Mouse (Mus musculus) hindbrain, embryonic 16.5 days (tissue): ENCODE measurements around the gene Tmem86a. TPM values are rescaled to one million over a fixed set of nuclear protein-coding genes. Genes with fewer than 3 reads are reported as not detected.

ENCODE experiments used
- ATAC-seq: fragments of 200-750 bp; cut with Nextera tagmentation; 2 replicates; pipeline ENCODE4 v1.8.0; 2017; ENCODE audit warnings: moderate TSS enrichment, moderate library complexity
- H3K27ac ChIP-seq: fragments of 300-500 bp; sonication (generic); 2 replicates; pipeline ENCODE4 v1.5.1; 2014; ENCODE audit warnings: low read depth, mild to moderate bottlenecking, control low read depth, low read length, moderate library complexity
- H3K27me3 ChIP-seq: fragments of 300-500 bp; sonication (generic); replicated peaks from 2 replicates; pipeline ENCODE4 v1.6.1; 2014; ENCODE audit warnings: low read length; ENCODE audit not compliant: control insufficient read depth, insufficient read depth
- H3K36me3 ChIP-seq: fragments of 300-500 bp; sonication (generic); 2 replicates; pipeline ENCODE4 v1.6.1; 2014; ENCODE audit warnings: mild to moderate bottlenecking, low read length, moderate library complexity, mixed read lengths; ENCODE audit not compliant: control insufficient read depth, insufficient read depth
- H3K4me1 ChIP-seq: fragments of 300-500 bp; sonication (generic); 2 replicates; pipeline ENCODE4 v1.6.1; 2014; ENCODE audit warnings: low read depth, low read length; ENCODE audit not compliant: control insufficient read depth, insufficient read depth
- H3K4me2 ChIP-seq: fragments of 300-500 bp; sonication (generic); 2 replicates; pipeline ENCODE4 v1.6.1; 2014; ENCODE audit warnings: mild to moderate bottlenecking, low read length, control low read depth, moderate library complexity
- H3K4me3 ChIP-seq: fragments of 300-500 bp; sonication (generic); 2 replicates; pipeline ENCODE4 v1.5.1; 2014; ENCODE audit warnings: mild to moderate bottlenecking, low read length, control low read depth, moderate library complexity
- H3K9ac ChIP-seq: fragments of 300-500 bp; sonication (generic); 2 replicates; pipeline ENCODE4 v1.6.1; 2014; ENCODE audit warnings: low read depth, mild to moderate bottlenecking, control low read depth, low read length, moderate library complexity
- H3K9me3 ChIP-seq: fragments of 300-500 bp; sonication (generic); 2 replicates; pipeline ENCODE4 v1.6.1; 2014; ENCODE audit warnings: mild to moderate bottlenecking, low read length, moderate library complexity; ENCODE audit not compliant: control insufficient read depth
- WGBS: fragments of 180-500 bp; shearing (Covaris S2); extraction: QIAGEN DNeasy Blood & Tissue Kit; methylation state at CpG from one replicate; pipeline ENCODE4 v1.1.7; 2014; 5-methylcytosine and 5-hydroxymethylcytosine counted together
- polyA plus RNA-seq: library from polyadenylated mRNA; unstranded; fragments of >200 nt; fragmentation: Nextera tagmentation; extraction: Ambion mirVana; gene quantifications from 2 replicates; pipeline ENCODE4 v1.2.1, GENCODE M21; 2015

Gene Tmem86a
- polyA plus RNA-seq, 1 experiment from 2014 or later, result 27.3 TPM

GRCm38 (mm10) chr7:47059339-47059738 is 8.9 kb downstream of the Tmem86a start:
- ATAC-seq, result no peak
- no peaks in the 10 kb centered on the region for H3K4me1 ChIP-seq
- H3K27me3 ChIP-seq, result no peaks in the 10 kb centered on the region
- H3K36me3 ChIP-seq, result no peaks in the 10 kb centered on the region
- H3K4me2 ChIP-seq, result no peak overlapping the region
- no peak overlapping the region for H3K4me3 ChIP-seq
- 84% methylated on average over 7 of the region's 7 CpGs for WGBS
- H3K9ac ChIP-seq, result no peak overlapping the region
- no peaks in the 10 kb centered on the region for H3K9me3 ChIP-seq
- H3K27ac ChIP-seq, result no peak overlapping the region

- no peak overlapping the region for H3K4me2 ChIP-seq
- H3K36me3 ChIP-seq, result no peaks in the 10 kb centered on the region
- H3K27me3 ChIP-seq, result no peaks in the 10 kb centered on the region
- no peaks in the 10 kb centered on the region for H3K9me3 ChIP-seq
- 81% methylated on average over 5 of the region's 5 CpGs for WGBS
- no peak overlapping the region for H3K4me3 ChIP-seq
- no peak overlapping the region for H3K9ac ChIP-seq
- no peak overlapping the region for H3K27ac ChIP-seq
- ATAC-seq, result no peak
- no peaks in the 10 kb centered on the region for H3K4me1 ChIP-seq
Observed at GRCm38 (mm10) chr7:47061560-47061959, 11.2 kb downstream of the Tmem86a start.

GRCm38 (mm10) chr7:47066942-47067341 is 16.5 kb downstream of the Tmem86a start:
- no peak for ATAC-seq
- no peaks in the 10 kb centered on the region for H3K36me3 ChIP-seq
- no peak overlapping the region for H3K4me3 ChIP-seq
- no peak overlapping the region for H3K27ac ChIP-seq
- no peak overlapping the region for H3K4me2 ChIP-seq
- 87% methylated on average over 3 of the region's 3 CpGs for WGBS
- H3K4me1 ChIP-seq, result no peaks in the 10 kb centered on the region
- no peaks in the 10 kb centered on the region for H3K9me3 ChIP-seq
- H3K27me3 ChIP-seq, result no peaks in the 10 kb centered on the region
- no peak overlapping the region for H3K9ac ChIP-seq

- 80% methylated on average over 5 of the region's 5 CpGs for WGBS
- no peaks in the 10 kb centered on the region for H3K27me3 ChIP-seq
- H3K4me1 ChIP-seq, result no peaks in the 10 kb centered on the region
- no peak for ATAC-seq
- H3K9ac ChIP-seq, result no peak overlapping the region
- H3K4me3 ChIP-seq, result no peak overlapping the region
- H3K4me2 ChIP-seq, result no peak overlapping the region
- no peak overlapping the region for H3K27ac ChIP-seq
- no peaks in the 10 kb centered on the region for H3K9me3 ChIP-seq
- H3K36me3 ChIP-seq, result no peaks in the 10 kb centered on the region
Observed at GRCm38 (mm10) chr7:47067879-47068278, 17.5 kb downstream of the Tmem86a start.

GRCm38 (mm10) chr7:47072551-47072950 is 22.1 kb downstream of the Tmem86a start:
- Histone ChIP-seq H3K4me3 (no peak overlapping the region), H3K9me3 (no peaks in the 10 kb centered on the region), H3K36me3 (no peaks in the 10 kb centered on the region), H3K4me2 (no peak overlapping the region), H3K4me1 (no peaks in the 10 kb centered on the region), H3K27me3 (no peaks in the 10 kb centered on the region), H3K9ac (no peak overlapping the region), H3K27ac (no peak overlapping the region)
- 68% methylated on average over 5 of the region's 5 CpGs for WGBS
- no peak for ATAC-seq

GRCm38 (mm10) chr7:47073536-47074521 is 23.4 kb downstream of the Tmem86a start:
- no peak overlapping the region for H3K4me2 ChIP-seq
- no peak for ATAC-seq
- WGBS, result 63% methylated on average over 18 of the region's 18 CpGs
- no peak overlapping the region for H3K9ac ChIP-seq
- H3K36me3 ChIP-seq, result no peaks in the 10 kb centered on the region
- no peaks in the 10 kb centered on the region for H3K27me3 ChIP-seq
- H3K9me3 ChIP-seq, result no peaks in the 10 kb centered on the region
- H3K4me3 ChIP-seq, result no peak overlapping the region
- H3K27ac ChIP-seq, result no peak overlapping the region
- H3K4me1 ChIP-seq, result no peaks in the 10 kb centered on the region

- 80% methylated on average over 6 of the region's 6 CpGs for WGBS
- no peaks in the 10 kb centered on the region for H3K9me3 ChIP-seq
- no peaks in the 10 kb centered on the region for H3K4me1 ChIP-seq
- H3K27me3 ChIP-seq, result no peaks in the 10 kb centered on the region
- no peak for ATAC-seq
- no peak overlapping the region for H3K4me3 ChIP-seq
- H3K27ac ChIP-seq, result no peak overlapping the region
- H3K4me2 ChIP-seq, result no peak overlapping the region
- H3K9ac ChIP-seq, result no peak overlapping the region
- peaks cover 9% of the 10 kb centered on the region for H3K36me3 ChIP-seq
Observed at GRCm38 (mm10) chr7:47076193-47076592, 25.8 kb downstream of the Tmem86a start.

GRCm38 (mm10) chr7:47076729-47077128 is 26.3 kb downstream of the Tmem86a start:
- peaks cover 9% of the 10 kb centered on the region for H3K36me3 ChIP-seq
- H3K27ac ChIP-seq, result no peak overlapping the region
- no peaks in the 10 kb centered on the region for H3K27me3 ChIP-seq
- no peak overlapping the region for H3K9ac ChIP-seq
- no peak overlapping the region for H3K4me3 ChIP-seq
- H3K9me3 ChIP-seq, result no peaks in the 10 kb centered on the region
- H3K4me1 ChIP-seq, result no peaks in the 10 kb centered on the region
- WGBS, result 70% methylated on average over 3 of the region's 3 CpGs
- no peak for ATAC-seq
- H3K4me2 ChIP-seq, result no peak overlapping the region

GRCm38 (mm10) chr7:47077451-47077850 is 27.1 kb downstream of the Tmem86a start:
- H3K9ac ChIP-seq, result no peak overlapping the region
- H3K4me3 ChIP-seq, result no peak overlapping the region
- no peak for ATAC-seq
- H3K27ac ChIP-seq, result no peak overlapping the region
- no peaks in the 10 kb centered on the region for H3K9me3 ChIP-seq
- H3K4me1 ChIP-seq, result no peaks in the 10 kb centered on the region
- WGBS, result 68% methylated on average over 8 of the region's 8 CpGs
- peaks cover 9% of the 10 kb centered on the region for H3K36me3 ChIP-seq
- H3K27me3 ChIP-seq, result no peaks in the 10 kb centered on the region
- no peak overlapping the region for H3K4me2 ChIP-seq
